Mouse (Mus musculus) embryonic fibroblast, embryonic 13.5 days (primary cell): Measurements from ENCODE around the gene Psen2.

ENCODE experiments used
- CTCF ChIP-seq: IDR thresholded peaks from 2 replicates; pipeline ENCODE4 v1.5.1; 2011; ENCODE audit warnings: mild to moderate bottlenecking, control low read depth, low read length, moderate library complexity, borderline replicate concordance; ENCODE audit not compliant: insufficient read depth
- POLR2A ChIP-seq: IDR thresholded peaks from 2 replicates; pipeline ENCODE4 v1.6.1; 2011; ENCODE audit warnings: low read depth, mild to moderate bottlenecking, control low read depth, low read length, moderate library complexity

- TF ChIP-seq CTCF, result no peak
- TF ChIP-seq POLR2A, result no peak
These were observed 84.9 kb downstream of the Psen2 start for GRCm38 (mm10) chr1:180178340-180178739.
